In genomic region chr10:103334306-103334705, GRCm38 (mm10) we compare ENCODE assay signal across 19 mouse cellular contexts. TPM values are rescaled to one million over a fixed set of nuclear protein-coding genes. Genes with fewer than 3 reads are reported as not detected.
"Had no signal": no experiment of that assay in that cellular context is flagged by ENCODE, and none has a peak within 500 bp of the region (broad histone marks: within the 10 kb centered on the region; RNA-seq: fewer than 3 reads in every experiment).

No protein-coding gene starts in this region.

- H3K4me2 ChIP-seq: hindbrain, embryonic 15.5 days; liver, embryonic 13.5 days; lung, embryonic 15.5 days; midbrain, embryonic 13.5 days; neural tube, embryonic 13.5 days; stomach, embryonic 15.5 days had no signal

- H3K27ac ChIP-seq: hindbrain, embryonic 15.5 days; layer of hippocampus, adult 2 months; liver, embryonic 13.5 days; lung, embryonic 15.5 days; midbrain, embryonic 10.5 days; midbrain, embryonic 13.5 days; neural tube, embryonic 13.5 days; stomach, embryonic 15.5 days had no signal

- H3K9me3 ChIP-seq: hindbrain, embryonic 15.5 days; liver, embryonic 13.5 days; lung, embryonic 15.5 days; megakaryocyte, embryonic 14.5 days; midbrain, embryonic 10.5 days; midbrain, embryonic 13.5 days; neural tube, embryonic 13.5 days; stomach, embryonic 15.5 days had no signal

- H3K9ac ChIP-seq: hindbrain, embryonic 15.5 days; liver, embryonic 13.5 days; lung, embryonic 15.5 days; midbrain, embryonic 13.5 days; neural tube, embryonic 13.5 days; stomach, embryonic 15.5 days had no signal

- H3K36me3 ChIP-seq: hindbrain, embryonic 15.5 days; liver, embryonic 13.5 days; lung, embryonic 15.5 days; midbrain, embryonic 10.5 days; midbrain, embryonic 13.5 days; neural tube, embryonic 13.5 days; stomach, embryonic 15.5 days had no signal

- H3K4me3 ChIP-seq: hindbrain, embryonic 15.5 days; layer of hippocampus, adult 2 months; liver, embryonic 13.5 days; lung, embryonic 15.5 days; megakaryocyte, embryonic 14.5 days; midbrain, embryonic 10.5 days; midbrain, embryonic 13.5 days; myocyte; neural tube, embryonic 13.5 days; stomach, embryonic 15.5 days had no signal

- DNase-seq: layer of hippocampus, adult 9-11 months; liver, embryonic 13.5 days; retina, postnatal 1 day; right cerebral cortex, postnatal 25 days; spleen, adult 18-20 months; thymus, postnatal 25 days had no signal

- ATAC-seq: intestine, postnatal 0 days; midbrain, embryonic 13.5 days; midbrain, embryonic 16.5 days had no signal

- H3K4me1 ChIP-seq: hindbrain, embryonic 15.5 days; liver, embryonic 13.5 days; lung, embryonic 15.5 days; megakaryocyte, embryonic 14.5 days; midbrain, embryonic 10.5 days; midbrain, embryonic 13.5 days; neural tube, embryonic 13.5 days; stomach, embryonic 15.5 days had no signal

- H3K27me3 ChIP-seq: hindbrain, embryonic 15.5 days; liver, embryonic 13.5 days; lung, embryonic 15.5 days; megakaryocyte, embryonic 14.5 days; midbrain, embryonic 13.5 days; neural tube, embryonic 13.5 days; stomach, embryonic 15.5 days had no signal

RNA-seq across cellular contexts. Expression of gene Slc6a15, which starts 33.3 kb away (rescaled TPM):
- polyA plus RNA-seq: liver, adult 2 months; thymus, postnatal 0 days had no signal
